In genomic region chrX:73465483-73466186, GRCm38 (mm10) we compare ENCODE assay signal across 8 mouse cellular contexts. TPM values are rescaled to one million over a fixed set of nuclear protein-coding genes. Genes with fewer than 3 reads are reported as not detected.
DNase-seq lines count a peak whose midpoint lies in the region; ATAC-seq lines count a peak whose summit lies in the region.

No protein-coding gene starts in this region.

- H3K4me2 ChIP-seq in heart, embryonic 15.5 days, result no peak overlapping the region
- H3K4me2 ChIP-seq in midbrain, embryonic 15.5 days, result no peak overlapping the region

- no peak overlapping the region for H3K4me3 ChIP-seq in heart, embryonic 15.5 days
- no peak overlapping the region for H3K4me3 ChIP-seq in midbrain, embryonic 15.5 days

- H3K36me3 ChIP-seq in heart, embryonic 15.5 days, result no peaks in the 10 kb centered on the region
- no peaks in the 10 kb centered on the region for H3K36me3 ChIP-seq in midbrain, embryonic 15.5 days (replicated peaks)

- H3K27me3 ChIP-seq in heart, embryonic 15.5 days, result no peaks in the 10 kb centered on the region; the same call in 1 of the 2 replicates
- H3K27me3 ChIP-seq in midbrain, embryonic 15.5 days (replicated peaks), result no peaks in the 10 kb centered on the region

- DNase-seq in adrenal gland, adult 2 months, result peak; percentile 62
- no peak for DNase-seq in adrenal gland, adult 8-10 months
- peak; percentile 56 for DNase-seq in ovary, adult 18-20 months (ENCODE audit: low spot score)
- DNase-seq in ovary, postnatal 10 days (ENCODE audit: low spot score), result no peak
- peak; percentile 72 for DNase-seq in lung, postnatal 36 days

- peak; percentile 78 for ATAC-seq in heart, embryonic 15.5 days (replicated peaks; ENCODE audit: insufficient number of reproducible peaks, insufficient read depth, low FRiP score, low read depth)
- ATAC-seq in erythroblast, adult 5-6 weeks (replicated peaks; ENCODE audit: low FRiP score, poor library complexity, severe bottlenecking), result no peak
- ATAC-seq in midbrain, embryonic 15.5 days (replicated peaks), result no peak

- no peak overlapping the region for H3K9ac ChIP-seq in heart, embryonic 15.5 days
- H3K9ac ChIP-seq in midbrain, embryonic 15.5 days, result no peak overlapping the region

- peak overlapping the region; percentile 63 for H3K27ac ChIP-seq in heart, embryonic 15.5 days
- no peak overlapping the region for H3K27ac ChIP-seq in midbrain, embryonic 15.5 days

- H3K4me1 ChIP-seq in heart, embryonic 15.5 days (replicated peaks), result no peaks in the 10 kb centered on the region
- no peaks in the 10 kb centered on the region for H3K4me1 ChIP-seq in midbrain, embryonic 15.5 days

- H3K9me3 ChIP-seq in heart, embryonic 15.5 days (replicated peaks), result no peaks in the 10 kb centered on the region
- no peaks in the 10 kb centered on the region for H3K9me3 ChIP-seq in midbrain, embryonic 15.5 days

- 44% methylated on average over 9 of the region's 9 CpGs for WGBS in heart, embryonic 15.5 days
- WGBS in midbrain, embryonic 15.5 days, result 76% methylated on average over 9 of the region's 9 CpGs

RNA-seq across cellular contexts. Expression of gene Haus7, which starts 6.8 kb away (rescaled TPM):
- total RNA-seq in adrenal gland, adult 2 months (2021), result 10 to 100 TPM; 20.3 to 31.3 TPM
- polyA plus RNA-seq in adrenal gland, adult 2 months (2012; rRNA removed), result 12.6 and 15.5 TPM in 2 replicates
- total RNA-seq in adrenal gland, adult 8-10 months (2022), result 10 to 100 TPM; 19.0 to 57.4 (median 39.0) TPM
- polyA plus RNA-seq in heart, embryonic 15.5 days (2015; fragmentation: Nextera tagmentation; extraction: Ambion mirVana), result 40.3 and 41.3 TPM in 2 replicates
- total RNA-seq in erythroblast, adult 5-6 weeks (2015; ENCODE audit: low replicate concordance), result 1.2 and 13.0 TPM in 2 replicates
- total RNA-seq in erythroblast, adult 5-6 weeks (2017; ENCODE audit: low replicate concordance), result 5.4 and 13.7 TPM in 2 replicates
- polyA plus RNA-seq in midbrain, embryonic 15.5 days (2015; fragmentation: Nextera tagmentation; extraction: Ambion mirVana), result 75.5 and 76.1 TPM in 2 replicates

RNA-seq across cellular contexts. Expression of gene Bgn, which starts 17.8 kb away (rescaled TPM):
- 100 to 1,000 TPM; 290 to 364 TPM for total RNA-seq in adrenal gland, adult 2 months (2021)
- polyA plus RNA-seq in adrenal gland, adult 2 months (2012; rRNA removed), result 197 and 251 TPM in 2 replicates
- total RNA-seq in adrenal gland, adult 8-10 months (2022), result 100 to 1,000 TPM; 251 to 364 (median 310) TPM
- polyA plus RNA-seq in heart, embryonic 15.5 days (2015; fragmentation: Nextera tagmentation; extraction: Ambion mirVana), result 110 and 151 TPM in 2 replicates
- total RNA-seq in erythroblast, adult 5-6 weeks (2015; ENCODE audit: low replicate concordance), result 0.63 and 3.5 TPM in 2 replicates
- 2.5 TPM in 1 of 2 replicates, not detected in the other for total RNA-seq in erythroblast, adult 5-6 weeks (2017; ENCODE audit: low replicate concordance)
- 22.9 and 24.3 TPM in 2 replicates for polyA plus RNA-seq in midbrain, embryonic 15.5 days (2015; fragmentation: Nextera tagmentation; extraction: Ambion mirVana)

RNA-seq across cellular contexts. Expression of gene Trex2, which starts 30.5 kb away (rescaled TPM):
- total RNA-seq in adrenal gland, adult 2 months (2021), result not detected
- polyA plus RNA-seq in adrenal gland, adult 2 months (2012; rRNA removed), result 0.13 TPM in 1 of 2 replicates, not detected in the other
- total RNA-seq in adrenal gland, adult 8-10 months (2022), result under 1 TPM in 1 of 4 experiments, not detected in 3; 0.34 TPM
- polyA plus RNA-seq in heart, embryonic 15.5 days (2015; fragmentation: Nextera tagmentation; extraction: Ambion mirVana), result not detected in 2 replicates
- not detected in 2 replicates for total RNA-seq in erythroblast, adult 5-6 weeks (2015; ENCODE audit: low replicate concordance)
- not detected in 2 replicates for total RNA-seq in erythroblast, adult 5-6 weeks (2017; ENCODE audit: low replicate concordance)
- polyA plus RNA-seq in midbrain, embryonic 15.5 days (2015; fragmentation: Nextera tagmentation; extraction: Ambion mirVana), result not detected in 2 replicates

RNA-seq across cellular contexts. Expression of gene Atp2b3, which starts 37.3 kb away (rescaled TPM):
- total RNA-seq in adrenal gland, adult 2 months (2021), result 10 to 100 TPM; 38.2 to 42.3 TPM
- 24.9 and 29.0 TPM in 2 replicates for polyA plus RNA-seq in adrenal gland, adult 2 months (2012; rRNA removed)
- 100 to 1,000 TPM in 1 of 4 experiments, 10 to 100 TPM in 3; 68.5 to 100 (median 79.5) TPM for total RNA-seq in adrenal gland, adult 8-10 months (2022)
- polyA plus RNA-seq in heart, embryonic 15.5 days (2015; fragmentation: Nextera tagmentation; extraction: Ambion mirVana), result 0.18 and 0.25 TPM in 2 replicates
- not detected in 2 replicates for total RNA-seq in erythroblast, adult 5-6 weeks (2015; ENCODE audit: low replicate concordance)
- total RNA-seq in erythroblast, adult 5-6 weeks (2017; ENCODE audit: low replicate concordance), result not detected in 2 replicates
- polyA plus RNA-seq in midbrain, embryonic 15.5 days (2015; fragmentation: Nextera tagmentation; extraction: Ambion mirVana), result 5.9 and 7.0 TPM in 2 replicates

RNA-seq across cellular contexts. Expression of gene Zfp92, which starts 54.7 kb away (rescaled TPM):
- under 1 TPM; 0.26 to 0.38 TPM for total RNA-seq in adrenal gland, adult 2 months (2021)
- polyA plus RNA-seq in adrenal gland, adult 2 months (2012; rRNA removed), result 0.10 and 0.11 TPM in 2 replicates
- 1 to 10 TPM in 1 of 4 experiments, under 1 TPM in 3; 0.42 to 1.1 (median 0.64) TPM for total RNA-seq in adrenal gland, adult 8-10 months (2022)
- polyA plus RNA-seq in heart, embryonic 15.5 days (2015; fragmentation: Nextera tagmentation; extraction: Ambion mirVana), result not detected in 2 replicates
- total RNA-seq in erythroblast, adult 5-6 weeks (2015; ENCODE audit: low replicate concordance), result not detected in 2 replicates
- not detected in 2 replicates for total RNA-seq in erythroblast, adult 5-6 weeks (2017; ENCODE audit: low replicate concordance)
- polyA plus RNA-seq in midbrain, embryonic 15.5 days (2015; fragmentation: Nextera tagmentation; extraction: Ambion mirVana), result 1.3 and 1.6 TPM in 2 replicates

Comparison
In these comparisons a context has a peak if more than half of its experiments do, and no peak if none do; other contexts are left out.
1. DNase-seq: peak in adrenal gland, adult 2 months (single experiment), ovary, adult 18-20 months (single experiment) and lung, postnatal 36 days (single experiment); none in adrenal gland, adult 8-10 months (single experiment) and ovary, postnatal 10 days (single experiment).
2. RNA of gene Bgn, which starts 17.8 kb away (total RNA-seq): 290 to 364 TPM in adrenal gland, adult 2 months and 251 to 364 TPM in adrenal gland, adult 8-10 months; 0.63 to 3.5 TPM in erythroblast, adult 5-6 weeks; every median in the first group is over 10 times any median in the second.